Mouse (Mus musculus): ENCODE measurements at regions not wholly inside any gene's neighbourhood (a gene's known extent, or its start where the extent isn't known, plus 50 kb on each side); places are given as distances from the start of the nearest gene placed in this dataset.

DNA sequence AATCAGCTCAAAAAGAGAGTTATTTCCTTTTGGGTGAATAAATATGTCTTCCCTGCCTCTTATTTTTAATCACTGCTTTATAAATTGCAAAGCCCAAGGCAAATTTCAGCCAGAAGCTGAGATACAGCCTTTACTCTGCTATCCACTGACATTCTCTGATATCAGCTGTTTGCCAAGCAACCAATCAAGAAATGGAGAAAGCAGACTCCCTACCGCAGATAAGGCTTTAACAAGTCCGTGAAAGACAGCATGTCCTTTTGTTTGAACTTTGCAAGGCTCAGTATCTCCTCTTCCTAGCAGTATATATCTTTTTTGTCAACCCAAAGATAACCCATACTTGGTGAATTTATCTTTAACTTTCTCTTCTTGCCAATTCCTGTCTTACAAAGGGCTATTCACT is 236.6 kb downstream of the Gm11146 start:
- WGBS = 77% methylated on average over 2 of the region's 2 CpGs
- no peak for ATAC-seq (ENCODE audit: low FRiP score)
- no peak overlapping the region for H3K4me2 ChIP-seq
- H3K9ac ChIP-seq (ENCODE audit: low read length) = no peak overlapping the region
- H3K27ac ChIP-seq (ENCODE audit: low read depth, low read length) = no peak overlapping the region
- no peaks in the 10 kb centered on the region for H3K4me1 ChIP-seq (ENCODE audit: control insufficient read depth, insufficient read depth, low read length)
- no peaks in the 10 kb centered on the region for H3K36me3 ChIP-seq (ENCODE audit: control insufficient read depth, insufficient read depth, low read length)
- no peaks in the 10 kb centered on the region for H3K27me3 ChIP-seq (ENCODE audit: control insufficient read depth, insufficient read depth, low read length)
- H3K9me3 ChIP-seq (ENCODE audit: control insufficient read depth, low read length) = no peaks in the 10 kb centered on the region
- DNase-seq (ENCODE audit: low spot score, missing footprints) = no peak
- H3K4me3 ChIP-seq (ENCODE audit: low read depth, low read length) = no peak overlapping the region

DNA sequence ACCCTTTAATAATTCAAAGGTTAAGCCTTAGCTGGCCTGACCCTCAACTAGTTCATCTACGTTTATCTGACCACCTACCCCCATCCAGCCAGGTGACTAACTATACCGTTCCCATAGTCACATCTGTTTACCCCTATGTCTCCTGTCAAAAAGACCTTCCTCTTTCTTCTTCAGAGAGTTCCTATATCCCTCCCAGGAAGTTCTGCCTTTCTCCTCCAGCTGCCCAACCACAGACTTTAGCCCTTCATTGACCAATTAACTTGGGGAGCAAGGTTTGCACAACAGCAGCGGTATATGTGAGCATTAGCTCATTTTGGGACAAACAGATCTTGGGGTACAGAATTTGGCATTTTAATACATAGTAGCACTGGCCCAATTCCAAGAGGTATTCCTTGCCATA is 237.5 kb downstream of the Gm11146 start:
- WGBS = 93% methylated on average over 3 of the region's 3 CpGs

DNA sequence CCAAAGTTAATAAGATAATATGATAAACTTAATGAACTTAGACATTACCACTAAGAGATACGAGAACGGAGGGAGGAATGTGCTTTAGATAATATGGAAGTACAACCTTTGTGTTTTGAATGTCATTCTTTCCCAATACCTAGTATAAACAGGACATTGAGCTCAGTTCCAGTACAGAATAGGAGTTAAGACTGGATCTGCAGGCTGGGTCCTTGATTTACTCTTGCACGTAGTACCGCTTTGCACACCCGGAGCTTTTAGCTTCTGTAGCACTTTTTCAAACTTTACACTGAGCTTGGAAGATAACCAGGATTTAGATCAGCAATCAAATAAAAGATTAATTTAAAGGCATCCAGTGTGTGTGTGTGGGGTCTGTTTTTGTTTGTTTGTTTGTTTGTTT is 242.7 kb downstream of the Gm11146 start:
- H3K9ac ChIP-seq (ENCODE audit: low read length) = no peak overlapping the region
- H3K36me3 ChIP-seq (ENCODE audit: control insufficient read depth, insufficient read depth, low read length) = no peaks in the 10 kb centered on the region
- no peaks in the 10 kb centered on the region for H3K4me1 ChIP-seq (ENCODE audit: control insufficient read depth, insufficient read depth, low read length)
- no peak overlapping the region for H3K4me3 ChIP-seq (ENCODE audit: low read depth, low read length)
- DNase-seq (ENCODE audit: low spot score, missing footprints) = no peak
- WGBS = 93% methylated on average over 5 of the region's 5 CpGs
- H3K27ac ChIP-seq (ENCODE audit: low read depth, low read length) = no peak overlapping the region
- no peaks in the 10 kb centered on the region for H3K9me3 ChIP-seq (ENCODE audit: control insufficient read depth, low read length)
- no peaks in the 10 kb centered on the region for H3K27me3 ChIP-seq (ENCODE audit: control insufficient read depth, insufficient read depth, low read length)
- no peak overlapping the region for H3K4me2 ChIP-seq
- ATAC-seq (ENCODE audit: low FRiP score) = no peak

More for the DNA sequence above, 237.5 kb downstream of the Gm11146 start:
- DNase-seq (ENCODE audit: low spot score, missing footprints) (no peak), ATAC-seq (ENCODE audit: low FRiP score) (no peak)
- Histone ChIP-seq H3K36me3 (ENCODE audit: control insufficient read depth, insufficient read depth, low read length) (no peaks in the 10 kb centered on the region), H3K9me3 (ENCODE audit: control insufficient read depth, low read length) (no peaks in the 10 kb centered on the region), H3K27ac (ENCODE audit: low read depth, low read length) (no peak overlapping the region), H3K27me3 (ENCODE audit: control insufficient read depth, insufficient read depth, low read length) (no peaks in the 10 kb centered on the region), H3K4me1 (ENCODE audit: control insufficient read depth, insufficient read depth, low read length) (no peaks in the 10 kb centered on the region), H3K4me3 (ENCODE audit: low read depth, low read length) (no peak overlapping the region), H3K9ac (ENCODE audit: low read length) (no peak overlapping the region), H3K4me2 (no peak overlapping the region)

DNA sequence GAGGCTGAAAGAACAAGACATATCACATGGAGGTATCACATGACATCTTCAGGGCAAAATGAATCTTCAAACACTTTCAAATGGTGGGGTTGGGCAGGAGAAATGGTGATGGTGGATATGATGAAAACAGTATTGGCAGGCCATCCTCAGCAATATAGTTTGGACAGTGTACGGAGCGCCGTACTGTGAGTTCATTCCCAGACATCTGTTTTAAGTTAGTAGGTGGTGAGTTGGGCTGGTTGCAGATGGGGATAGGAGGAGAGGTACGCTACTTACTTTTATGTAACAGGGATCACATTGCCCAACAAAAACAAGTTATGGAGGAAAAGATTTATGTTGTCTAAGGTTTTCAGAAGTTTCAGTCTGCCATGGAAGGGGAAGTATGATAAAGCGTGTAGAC is 246.6 kb downstream of the Gm11146 start:
- no peak for ATAC-seq (ENCODE audit: low FRiP score)
- no peaks in the 10 kb centered on the region for H3K36me3 ChIP-seq (ENCODE audit: control insufficient read depth, insufficient read depth, low read length)
- no peaks in the 10 kb centered on the region for H3K9me3 ChIP-seq (ENCODE audit: control insufficient read depth, low read length)
- H3K9ac ChIP-seq (ENCODE audit: low read length) = no peak overlapping the region
- H3K27ac ChIP-seq (ENCODE audit: low read depth, low read length) = no peak overlapping the region
- no peaks in the 10 kb centered on the region for H3K4me1 ChIP-seq (ENCODE audit: control insufficient read depth, insufficient read depth, low read length)
- H3K4me3 ChIP-seq (ENCODE audit: low read depth, low read length) = no peak overlapping the region
- WGBS = 89% methylated on average over 5 of the region's 5 CpGs
- H3K27me3 ChIP-seq (ENCODE audit: control insufficient read depth, insufficient read depth, low read length) = no peaks in the 10 kb centered on the region
- no peak overlapping the region for H3K4me2 ChIP-seq
- DNase-seq (ENCODE audit: low spot score, missing footprints) = no peak

DNA sequence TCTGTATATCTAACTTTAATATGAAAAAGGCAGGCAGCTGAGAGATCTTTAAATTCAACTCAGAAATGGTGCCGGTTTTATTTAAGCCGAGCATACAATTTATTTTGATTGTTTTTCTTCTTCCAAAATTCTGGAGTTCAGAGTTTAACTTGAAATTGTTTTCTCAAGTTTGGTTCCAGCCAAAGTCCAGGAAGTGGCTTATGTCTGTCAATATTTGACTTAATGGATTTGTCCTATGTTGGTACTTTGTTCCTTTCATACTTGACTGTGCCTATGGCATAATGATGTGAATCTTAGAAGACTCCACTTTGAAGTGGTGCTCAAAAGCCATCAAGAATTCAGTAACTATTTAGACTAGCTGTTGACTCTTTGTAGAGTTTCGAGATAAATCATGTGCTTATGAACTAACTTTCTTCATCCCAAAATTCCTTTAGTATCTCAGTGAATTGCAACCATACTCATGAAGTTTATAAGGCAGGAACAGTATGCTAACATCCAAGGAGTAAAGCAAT is 247.6 kb downstream of the Gm11146 start:
- Histone ChIP-seq H3K27me3 (ENCODE audit: control insufficient read depth, insufficient read depth, low read length) (no peaks in the 10 kb centered on the region), H3K36me3 (ENCODE audit: control insufficient read depth, insufficient read depth, low read length) (no peaks in the 10 kb centered on the region), H3K9me3 (ENCODE audit: control insufficient read depth, low read length) (no peaks in the 10 kb centered on the region), H3K27ac (ENCODE audit: low read depth, low read length) (no peak overlapping the region), H3K4me2 (no peak overlapping the region), H3K9ac (ENCODE audit: low read length) (no peak overlapping the region), H3K4me1 (ENCODE audit: control insufficient read depth, insufficient read depth, low read length) (no peaks in the 10 kb centered on the region), H3K4me3 (ENCODE audit: low read depth, low read length) (no peak overlapping the region)
- 92% methylated on average over 3 of the region's 3 CpGs for WGBS
- DNase-seq (ENCODE audit: low spot score, missing footprints) = no peak
- ATAC-seq (ENCODE audit: low FRiP score) = no peak

DNA sequence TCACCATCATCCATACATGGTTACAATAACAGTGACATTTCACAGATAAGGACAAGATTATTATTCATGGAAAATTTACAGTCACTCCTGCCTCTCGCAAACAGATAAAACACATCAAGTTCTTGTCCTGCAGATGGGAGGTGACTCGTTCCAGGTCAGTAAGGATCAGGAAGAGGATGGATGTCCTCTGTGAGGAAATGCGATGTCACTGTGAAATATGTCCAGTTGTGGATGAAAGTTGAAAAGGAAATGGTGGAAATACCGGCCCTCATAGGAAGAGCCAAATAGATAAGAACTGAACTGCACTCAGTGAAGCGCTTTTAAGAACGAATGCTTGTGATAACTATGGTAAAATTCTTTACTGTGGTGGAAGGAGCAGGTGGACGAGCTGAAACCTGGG is 255.8 kb downstream of the Gm11146 start:
- 93% methylated on average over 7 of the region's 7 CpGs for WGBS
- Histone ChIP-seq H3K4me3 (ENCODE audit: low read depth, low read length) (no peak overlapping the region), H3K9ac (ENCODE audit: low read length) (no peak overlapping the region), H3K27ac (ENCODE audit: low read depth, low read length) (no peak overlapping the region), H3K27me3 (ENCODE audit: control insufficient read depth, insufficient read depth, low read length) (no peaks in the 10 kb centered on the region), H3K4me1 (ENCODE audit: control insufficient read depth, insufficient read depth, low read length) (no peaks in the 10 kb centered on the region), H3K36me3 (ENCODE audit: control insufficient read depth, insufficient read depth, low read length) (no peaks in the 10 kb centered on the region; the same call in 1 of the 2 replicates), H3K4me2 (no peak overlapping the region), H3K9me3 (ENCODE audit: control insufficient read depth, low read length) (no peaks in the 10 kb centered on the region)
- no peak for ATAC-seq (ENCODE audit: low FRiP score)
- no peak for DNase-seq (ENCODE audit: low spot score, missing footprints)

DNA sequence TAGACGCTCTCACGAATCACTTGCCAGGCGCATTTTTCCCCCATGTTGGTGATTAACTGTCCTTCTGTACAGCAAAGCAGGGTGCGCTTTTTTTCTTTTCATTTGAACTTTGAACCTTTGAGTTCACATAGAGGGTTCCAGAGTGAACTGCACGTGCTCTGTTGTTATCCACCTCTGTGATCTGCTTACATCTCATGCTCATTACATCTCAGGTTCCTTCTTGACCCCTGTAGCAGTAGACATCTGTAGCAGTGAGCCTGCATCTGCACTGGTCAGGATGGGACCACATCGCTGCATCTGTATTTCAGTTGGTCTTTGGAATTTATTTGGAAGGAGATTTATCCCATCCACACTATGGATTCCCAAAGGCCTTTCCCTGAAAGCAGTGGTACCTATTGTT is 269.6 kb downstream of the Gm11146 start:
- DNase-seq (ENCODE audit: low spot score, missing footprints) (no peak), ATAC-seq (ENCODE audit: low FRiP score) (no peak)
- Histone ChIP-seq H3K27me3 (ENCODE audit: control insufficient read depth, insufficient read depth, low read length) (no peaks in the 10 kb centered on the region), H3K9ac (ENCODE audit: low read length) (peak overlapping the region; percentile 39; the same call in 1 of the 2 replicates), H3K36me3 (ENCODE audit: control insufficient read depth, insufficient read depth, low read length) (peaks cover 3% of the 10 kb centered on the region; the same call in 1 of the 2 replicates), H3K27ac (ENCODE audit: low read depth, low read length) (no peak overlapping the region), H3K4me1 (ENCODE audit: control insufficient read depth, insufficient read depth, low read length) (peaks cover 12% of the 10 kb centered on the region), H3K4me2 (peak overlapping the region; percentile 54), H3K4me3 (ENCODE audit: low read depth, low read length) (peak overlapping the region; percentile 13), H3K9me3 (ENCODE audit: control insufficient read depth, low read length) (no peaks in the 10 kb centered on the region)
- 59% methylated on average over 6 of the region's 6 CpGs for WGBS

DNA sequence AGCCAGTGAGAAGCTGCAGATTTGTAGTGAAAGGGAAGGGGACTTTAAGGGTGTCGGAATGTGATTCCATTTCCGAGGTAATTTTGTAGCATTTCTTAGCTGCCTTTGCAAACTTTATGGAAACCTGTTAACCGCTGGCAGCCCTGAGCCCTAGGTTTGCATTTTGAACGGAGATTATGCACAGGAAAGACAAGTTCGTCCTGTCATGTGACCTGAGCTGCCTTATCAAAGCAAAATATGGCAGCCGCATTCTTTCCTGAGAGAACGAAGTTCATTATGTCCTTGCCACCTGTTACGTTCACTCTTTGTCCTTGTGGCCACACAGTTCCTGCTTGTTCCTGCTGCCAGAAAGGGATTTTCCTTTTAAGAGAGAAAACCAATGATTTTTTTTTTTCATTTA is 270.9 kb downstream of the Gm11146 start:
- Histone ChIP-seq H3K4me2 (peak overlapping the region; percentile 54), H3K27ac (ENCODE audit: low read depth, low read length) (peak overlapping the region; percentile 91), H3K36me3 (ENCODE audit: control insufficient read depth, insufficient read depth, low read length) (peaks cover 3% of the 10 kb centered on the region; the same call in 1 of the 2 replicates), H3K9ac (ENCODE audit: low read length) (peak overlapping the region; percentile 82), H3K27me3 (ENCODE audit: control insufficient read depth, insufficient read depth, low read length) (no peaks in the 10 kb centered on the region), H3K4me1 (ENCODE audit: control insufficient read depth, insufficient read depth, low read length) (peaks cover 14% of the 10 kb centered on the region), H3K4me3 (ENCODE audit: low read depth, low read length) (peak overlapping the region; percentile 61), H3K9me3 (ENCODE audit: control insufficient read depth, low read length) (no peaks in the 10 kb centered on the region)
- DNase-seq (ENCODE audit: low spot score, missing footprints) (peak; percentile 94), ATAC-seq (ENCODE audit: low FRiP score) (peak; percentile 40)
- WGBS = 8% methylated on average over 8 of the region's 8 CpGs

DNA sequence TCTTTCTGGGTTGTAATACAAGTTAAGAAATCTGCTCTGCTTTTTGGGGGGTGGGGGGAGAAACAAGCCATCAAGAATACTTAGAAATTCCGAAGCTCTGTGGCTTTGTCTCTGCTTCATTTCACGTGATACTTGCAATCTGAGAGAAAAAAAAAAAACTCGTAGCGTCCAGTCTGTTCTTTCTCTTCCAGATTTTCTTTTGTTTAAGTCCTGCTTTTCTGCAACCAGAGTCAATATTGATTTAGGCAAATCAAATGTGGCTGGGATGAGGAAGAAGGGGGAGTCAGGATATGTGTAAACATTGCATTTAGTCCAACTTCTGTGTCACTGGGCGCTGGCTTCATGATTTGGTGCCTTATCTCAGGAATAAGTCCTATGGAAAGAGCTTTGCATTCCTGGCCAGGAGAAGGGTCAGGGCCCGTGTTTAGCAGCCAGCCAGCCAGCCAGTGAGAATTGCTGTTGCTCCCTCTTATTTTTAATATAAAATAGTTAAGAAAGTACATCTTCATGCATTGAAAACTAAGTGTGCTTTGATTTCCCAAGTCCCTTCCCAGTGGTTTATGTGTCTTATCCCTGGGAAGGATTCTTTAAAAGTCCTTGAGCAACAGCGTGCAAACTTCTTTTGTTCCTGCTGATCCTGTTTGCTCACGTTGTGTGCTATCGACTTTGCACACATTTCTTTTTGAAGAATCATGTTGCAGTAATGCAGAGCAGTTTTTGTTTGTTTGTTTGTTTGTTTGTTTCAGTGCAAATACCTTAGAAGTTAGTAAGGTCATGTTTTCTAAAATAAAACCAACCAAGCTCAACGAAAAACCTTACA is 272.0 kb downstream of the Gm11146 start:
- Histone ChIP-seq H3K4me3 (ENCODE audit: low read depth, low read length) (peak overlapping the region; percentile 61), H3K9ac (ENCODE audit: low read length) (peak overlapping the region; percentile 82), H3K27me3 (ENCODE audit: control insufficient read depth, insufficient read depth, low read length) (no peaks in the 10 kb centered on the region), H3K4me1 (ENCODE audit: control insufficient read depth, insufficient read depth, low read length) (peaks cover 15% of the 10 kb centered on the region), H3K27ac (ENCODE audit: low read depth, low read length) (peak overlapping the region; percentile 91), H3K36me3 (ENCODE audit: control insufficient read depth, insufficient read depth, low read length) (peaks cover 3% of the 10 kb centered on the region; the same call in 1 of the 2 replicates), H3K9me3 (ENCODE audit: control insufficient read depth, low read length) (no peaks in the 10 kb centered on the region), H3K4me2 (peak overlapping the region; percentile 54)
- peak; percentile 45 for ATAC-seq (ENCODE audit: low FRiP score)
- WGBS = 6% methylated on average over 10 of the region's 10 CpGs
- peak; percentile 97 for DNase-seq (ENCODE audit: low spot score, missing footprints)

Measured in midbrain, embryonic 11.5 days (tissue).